Mouse (Mus musculus) stomach, embryonic 14.5 days (tissue): ENCODE results near the gene Styk1. TPM values are rescaled to one million over a fixed set of nuclear protein-coding genes. Genes with fewer than 3 reads are reported as not detected.

Experiments
- ATAC-seq: fragments of 200-750 bp; cut with Nextera tagmentation; 2 replicates; pipeline ENCODE4 v1.8.0; 2017; ENCODE audit warnings: low read depth, moderate TSS enrichment; ENCODE audit not compliant: insufficient number of reproducible peaks, insufficient read depth, low FRiP score
- H3K27ac ChIP-seq: fragments of 300-500 bp; sonication (generic); 2 replicates; pipeline ENCODE4 v1.5.1; 2014; ENCODE audit warnings: mild to moderate bottlenecking, low read length, moderate library complexity, mixed read lengths
- H3K27me3 ChIP-seq: fragments of 300-500 bp; sonication (generic); 2 replicates; pipeline ENCODE4 v1.6.1; 2014; ENCODE audit warnings: low read length, control low read depth, mixed read lengths; ENCODE audit not compliant: control insufficient read depth, insufficient read depth
- H3K36me3 ChIP-seq: fragments of 300-500 bp; sonication (generic); 2 replicates; pipeline ENCODE4 v1.6.1; 2014; ENCODE audit warnings: mild to moderate bottlenecking, control low read depth, low read length, moderate library complexity, mixed read lengths; ENCODE audit not compliant: control insufficient read depth, insufficient read depth
- H3K4me1 ChIP-seq: fragments of 300-500 bp; sonication (generic); 2 replicates; pipeline ENCODE4 v1.6.1; 2014; ENCODE audit warnings: low read length, control low read depth, mixed read lengths; ENCODE audit not compliant: control insufficient read depth, insufficient read depth
- H3K4me2 ChIP-seq: fragments of 300-500 bp; sonication (generic); replicated peaks from 2 replicates; pipeline ENCODE4 v1.6.1; 2014; ENCODE audit warnings: low read depth, low read length, control low read depth
- H3K4me3 ChIP-seq: fragments of 300-500 bp; sonication (generic); 2 replicates; pipeline ENCODE4 v1.5.1; 2014; ENCODE audit warnings: low read depth, low read length, control low read depth
- H3K9ac ChIP-seq: fragments of 300-500 bp; sonication (generic); replicated peaks from 2 replicates; pipeline ENCODE4 v1.6.1; 2014; ENCODE audit warnings: low read depth, mild to moderate bottlenecking, control low read depth, low read length, moderate library complexity, mixed read lengths
- H3K9me3 ChIP-seq: fragments of 300-500 bp; sonication (generic); 2 replicates; pipeline ENCODE4 v1.6.1; 2016; ENCODE audit warnings: low read depth, low read length, control low read depth; ENCODE audit not compliant: control insufficient read depth
- WGBS: fragments of 180-500 bp; shearing (Covaris S2); extraction: QIAGEN DNeasy Blood & Tissue Kit; methylation state at CpG from one replicate; pipeline ENCODE4 v1.1.7; 2014; 5-methylcytosine and 5-hydroxymethylcytosine counted together
- polyA plus RNA-seq: library from polyadenylated mRNA; unstranded; fragments of >200 nt; fragmentation: Nextera tagmentation; extraction: Ambion mirVana; gene quantifications from 2 replicates; pipeline ENCODE4 v1.2.1, GENCODE M21; 2014

The Styk1 gene
- polyA plus RNA-seq, 1 experiment from 2014 or later, result 7.1 TPM

- peak; percentile 89 for ATAC-seq
- 69% methylated on average over 7 of the region's 7 CpGs for WGBS
These were observed 37.0 kb downstream of the Styk1 start for GRCm38 (mm10) chr6:131316155-131317101.

GRCm38 (mm10) chr6:131308031-131308430 lies 45.4 kb downstream of the Styk1 start:
- ATAC-seq, result no peak
- 53% methylated on average over 3 of the region's 3 CpGs for WGBS
- no peaks in the 10 kb centered on the region for H3K27me3 ChIP-seq
- H3K27ac ChIP-seq, result no peak overlapping the region
- H3K4me2 ChIP-seq, result no peak overlapping the region
- H3K9ac ChIP-seq, result no peak overlapping the region
- H3K36me3 ChIP-seq, result no peaks in the 10 kb centered on the region
- no peaks in the 10 kb centered on the region for H3K4me1 ChIP-seq
- no peak overlapping the region for H3K4me3 ChIP-seq
- H3K9me3 ChIP-seq, result no peaks in the 10 kb centered on the region

More at GRCm38 (mm10) chr6:131316155-131317101, 37.0 kb downstream of the Styk1 start:
- no peaks in the 10 kb centered on the region for H3K27me3 ChIP-seq
- H3K4me2 ChIP-seq, result no peak overlapping the region
- H3K4me1 ChIP-seq, result peaks cover 4% of the 10 kb centered on the region; the same call in 1 of the 2 replicates
- H3K9me3 ChIP-seq, result no peaks in the 10 kb centered on the region
- no peak overlapping the region for H3K9ac ChIP-seq
- H3K27ac ChIP-seq, result peak overlapping the region; percentile 44; the same call in 1 of the 2 replicates
- no peaks in the 10 kb centered on the region for H3K36me3 ChIP-seq
- no peak overlapping the region for H3K4me3 ChIP-seq

- Histone ChIP-seq H3K9ac (no peak overlapping the region), H3K36me3 (no peaks in the 10 kb centered on the region), H3K4me3 (no peak overlapping the region), H3K27me3 (no peaks in the 10 kb centered on the region), H3K4me1 (no peaks in the 10 kb centered on the region), H3K9me3 (no peaks in the 10 kb centered on the region), H3K27ac (no peak overlapping the region), H3K4me2 (no peak overlapping the region)
- no peak for ATAC-seq
- 53% methylated on average over 3 of the region's 3 CpGs for WGBS
These were observed 48.6 kb downstream of the Styk1 start for GRCm38 (mm10) chr6:131304776-131305175.

GRCm38 (mm10) chr6:131298531-131298930 lies 54.9 kb downstream of the Styk1 start:
- Histone ChIP-seq H3K27ac (no peak overlapping the region), H3K4me3 (no peak overlapping the region), H3K4me2 (no peak overlapping the region), H3K9me3 (no peaks in the 10 kb centered on the region), H3K36me3 (no peaks in the 10 kb centered on the region), H3K4me1 (no peaks in the 10 kb centered on the region), H3K27me3 (no peaks in the 10 kb centered on the region), H3K9ac (no peak overlapping the region)
- no peak for ATAC-seq

GRCm38 (mm10) chr6:131294435-131295112 lies 58.8 kb downstream of the Styk1 start:
- Histone ChIP-seq H3K4me3 (no peak overlapping the region), H3K4me1 (peaks cover 7% of the 10 kb centered on the region; the same call in 1 of the 2 replicates), H3K4me2 (no peak overlapping the region), H3K9me3 (no peaks in the 10 kb centered on the region), H3K27ac (no peak overlapping the region), H3K9ac (no peak overlapping the region), H3K27me3 (no peaks in the 10 kb centered on the region), H3K36me3 (no peaks in the 10 kb centered on the region)
- ATAC-seq, result no peak
- WGBS, result 71% methylated on average over 5 of the region's 5 CpGs

GRCm38 (mm10) chr6:131293916-131294315 lies 59.5 kb downstream of the Styk1 start:
- Histone ChIP-seq H3K4me3 (no peak overlapping the region), H3K27ac (no peak overlapping the region)

GRCm38 (mm10) chr6:131292991-131293788 lies 60.2 kb downstream of the Styk1 start, which contains the start of gene Magohb:
Gene Magohb (minus strand): TSS chr6:131293244.
- WGBS, result 1% methylated on average over 51 of the region's 51 CpGs
- peak within 1 kb of the TSS; percentile 62 for H3K9ac ChIP-seq
- peak; percentile 80 for ATAC-seq
- peak within 1 kb of the TSS; percentile 72 for H3K27ac ChIP-seq
- H3K4me3 ChIP-seq, result peak within 1 kb of the TSS; percentile 60
- peak within 1 kb of the TSS; percentile 49 for H3K4me2 ChIP-seq
- no peaks in the 10 kb centered on the region for H3K27me3 ChIP-seq
- 0 out of 2 replicates have a peak, but pooled peaks cover 1% of the 10 kb centered on the region for H3K36me3 ChIP-seq
- peaks cover 7% of the 10 kb centered on the region; the same call in 1 of the 2 replicates for H3K4me1 ChIP-seq
- no peaks in the 10 kb centered on the region for H3K9me3 ChIP-seq

More at GRCm38 (mm10) chr6:131293916-131294315, 59.5 kb downstream of the Styk1 start:
- H3K4me2 ChIP-seq, result peak overlapping the region; percentile 49; the same call in 1 of the 2 replicates
- no peaks in the 10 kb centered on the region for H3K9me3 ChIP-seq
- no peaks in the 10 kb centered on the region for H3K36me3 ChIP-seq
- 82% methylated on average over 5 of the region's 5 CpGs for WGBS
- H3K4me1 ChIP-seq, result peaks cover 7% of the 10 kb centered on the region; the same call in 1 of the 2 replicates
- no peak for ATAC-seq
- H3K27me3 ChIP-seq, result no peaks in the 10 kb centered on the region
- H3K9ac ChIP-seq, result no peak overlapping the region
